Mouse (Mus musculus) embryonic facial prominence, embryonic 11.5 days (tissue): ENCODE data around the gene Pla2g2c. TPM values are rescaled to one million over a fixed set of nuclear protein-coding genes. Genes with fewer than 3 reads are reported as not detected.

Experiments used
- ATAC-seq: fragments of 200-750 bp; cut with Nextera tagmentation; replicated peaks from 2 replicates; pipeline ENCODE4 v1.8.0; 2017; ENCODE audit warnings: low read depth; ENCODE audit not compliant: insufficient number of reproducible peaks, low FRiP score, low TSS enrichment
- DNase-seq: peaks from one replicate; pipeline ENCODE4 v3.0.0-alpha.2; 2015; ENCODE audit warnings: low spot score
- H3K27ac ChIP-seq: fragments of 300-500 bp; sonication (generic); replicated peaks from 2 replicates; pipeline ENCODE4 v1.5.1; 2014; ENCODE audit warnings: mild to moderate bottlenecking, low read depth, low read length, control low read depth
- H3K27me3 ChIP-seq: fragments of 300-500 bp; sonication (generic); 2 replicates; pipeline ENCODE4 v1.6.1; 2014; ENCODE audit warnings: mild to moderate bottlenecking, low read length, moderate library complexity, mixed read lengths; ENCODE audit not compliant: control insufficient read depth, insufficient read depth
- H3K36me3 ChIP-seq: fragments of 300-500 bp; sonication (generic); replicated peaks from 2 replicates; pipeline ENCODE4 v1.6.1; 2014; ENCODE audit warnings: low read depth, mild to moderate bottlenecking, low read length, moderate library complexity, mixed read lengths; ENCODE audit not compliant: control insufficient read depth, insufficient read depth
- H3K4me1 ChIP-seq: fragments of 300-500 bp; sonication (generic); 2 replicates; pipeline ENCODE4 v1.6.1; 2014; ENCODE audit warnings: low read length, mixed read lengths; ENCODE audit not compliant: control insufficient read depth, insufficient read depth
- H3K4me2 ChIP-seq: fragments of 300-500 bp; sonication (generic); 2 replicates; pipeline ENCODE4 v1.6.1; 2014; ENCODE audit warnings: low read depth, mild to moderate bottlenecking, control low read depth, low read length, moderate library complexity
- H3K4me3 ChIP-seq: fragments of 300-500 bp; sonication (generic); 2 replicates; pipeline ENCODE4 v1.5.1; 2014; ENCODE audit warnings: low read depth, low read length, control low read depth
- H3K9ac ChIP-seq: fragments of 300-500 bp; sonication (generic); replicated peaks from 2 replicates; pipeline ENCODE4 v1.6.1; 2014; ENCODE audit warnings: mild to moderate bottlenecking, control low read depth, low read length
- H3K9me3 ChIP-seq: fragments of 300-500 bp; sonication (generic); replicated peaks from 2 replicates; pipeline ENCODE4 v1.6.1; 2016; ENCODE audit warnings: mild to moderate bottlenecking, low read length, inconsistent platforms, mixed read lengths; ENCODE audit not compliant: control insufficient read depth
- WGBS: fragments of 180-500 bp; shearing (Covaris S2); extraction: QIAGEN DNeasy Blood & Tissue Kit; methylation state at CpG from one replicate; pipeline ENCODE4 v1.1.7; 2014; 5-methylcytosine and 5-hydroxymethylcytosine counted together
- polyA plus RNA-seq: library from polyadenylated mRNA; unstranded; fragments of >200 nt; fragmentation: Nextera tagmentation; extraction: Ambion mirVana; gene quantifications from 2 replicates; pipeline ENCODE4 v1.2.1, GENCODE M21; 2014

The Pla2g2c gene
- polyA plus RNA-seq, 1 experiment from 2014 or later = 0.48 TPM

- Histone ChIP-seq H3K27ac (no peak overlapping the region), H3K9ac (no peak overlapping the region), H3K27me3 (no peaks in the 10 kb centered on the region), H3K4me2 (no peak overlapping the region), H3K4me3 (no peak overlapping the region), H3K9me3 (no peaks in the 10 kb centered on the region), H3K4me1 (no peaks in the 10 kb centered on the region), H3K36me3 (no peaks in the 10 kb centered on the region)
- no peak for DNase-seq
- WGBS = 84% methylated on average over 6 of the region's 6 CpGs
- no peak for ATAC-seq
Observed at GRCm38 (mm10) chr4:138794344-138794743, 69.8 kb downstream of the Pla2g2c start.

Other genes with a start within 250 kb of the Pla2g2c start
- gene Vwa5b1, start 88.9 kb upstream of the Pla2g2c start, polyA plus RNA-seq = 0.11 and 0.24 TPM in 2 replicates
- gene Ubxn10, start 12.4 kb downstream of the Pla2g2c start, polyA plus RNA-seq = 1.1 and 1.4 TPM in 2 replicates
- not detected in 2 replicates for gene Pla2g2f, start 32.8 kb downstream of the Pla2g2c start, polyA plus RNA-seq
- 0.43 and 1.1 TPM in 2 replicates for gene Pla2g2d, start 50.9 kb downstream of the Pla2g2c start, polyA plus RNA-seq
- 0.87 and 1.5 TPM in 2 replicates for gene Pla2g5, start 138.7 kb downstream of the Pla2g2c start, polyA plus RNA-seq
- gene Gm13030, start 149.2 kb downstream of the Pla2g2c start, polyA plus RNA-seq = not detected in 2 replicates
- gene Pla2g2e, start 153.2 kb downstream of the Pla2g2c start, polyA plus RNA-seq = not detected in 2 replicates
- 3.9 and 4.2 TPM in 2 replicates for gene Otud3, start 189.2 kb downstream of the Pla2g2c start, polyA plus RNA-seq
- gene Rnf186, start 242.3 kb downstream of the Pla2g2c start, polyA plus RNA-seq = not detected in 2 replicates
- 1.7 and 2.2 TPM in 2 replicates for gene Tmco4, start 248.1 kb downstream of the Pla2g2c start, polyA plus RNA-seq